Mouse (Mus musculus) MEL (cell line): ENCODE measurements around the gene Tbc1d23. TPM values are rescaled to one million over a fixed set of nuclear protein-coding genes. Genes with fewer than 3 reads are reported as not detected.

Experiments
- DNase-seq: peaks from one replicate; pipeline ENCODE4 v3.0.0; 2011; ENCODE audit warnings: low read depth, low spot score
- H3K27ac ChIP-seq: 2 replicates; pipeline ENCODE4 v1.5.1; 2012; ENCODE audit warnings: low read depth, mild to moderate bottlenecking, control low read depth, low read length, moderate library complexity; ENCODE audit not compliant: control insufficient read depth
- H3K27me3 ChIP-seq, 2 experiments: fragments of 150-350 bp in 1 of 2; sonication (generic) in 1 of 2; 2 replicates each; pipeline ENCODE4 v1.6.1; 2012; ENCODE audit warnings: low read length in 2 of 2, mild to moderate bottlenecking in 2 of 2, improper control_type of control experiment in 1 of 2, moderate library complexity in 1 of 2; ENCODE audit not compliant: insufficient read depth in 2 of 2, control insufficient read depth in 1 of 2
- H3K36me3 ChIP-seq, 2 experiments: 2 replicates each; pipeline ENCODE4 v1.6.1; 2012 to 2014; ENCODE audit warnings: low read length in 2 of 2, improper control_type of control experiment in 1 of 2, inconsistent platforms in 1 of 2, mild to moderate bottlenecking in 1 of 2; ENCODE audit not compliant: insufficient read depth in 2 of 2, control insufficient read depth in 1 of 2
- H3K4me1 ChIP-seq, 2 experiments: fragments of 150-350 bp in 1 of 2; sonication (generic) in 1 of 2; 2 replicates each; pipeline ENCODE4 v1.6.1; 2012; ENCODE audit warnings: low read length in 2 of 2, improper control_type of control experiment in 1 of 2, mild to moderate bottlenecking in 1 of 2; ENCODE audit not compliant: insufficient read depth in 2 of 2, control insufficient read depth in 1 of 2
- H3K4me3 ChIP-seq, 2 experiments: fragments of 150-350 bp in 1 of 2; sonication (generic) in 1 of 2; 2 replicates each; pipeline ENCODE4 v1.5.1; 2012; ENCODE audit warnings: low read depth in 2 of 2, low read length in 2 of 2, mild to moderate bottlenecking in 2 of 2, moderate library complexity in 2 of 2, control low read depth in 1 of 2, improper control_type of control experiment in 1 of 2; ENCODE audit not compliant: control insufficient read depth in 1 of 2, insufficient read depth in 1 of 2
- H3K79me2 ChIP-seq: 2 replicates; pipeline ENCODE4 v1.6.1; 2012; ENCODE audit warnings: mild to moderate bottlenecking, low read length, moderate library complexity; ENCODE audit not compliant: control insufficient read depth, poor library complexity, insufficient read depth
- H3K9ac ChIP-seq: 2 replicates; pipeline ENCODE4 v1.6.1; 2012; ENCODE audit warnings: low read depth, mild to moderate bottlenecking, control low read depth, low read length, moderate library complexity; ENCODE audit not compliant: control insufficient read depth, poor library complexity, severe bottlenecking
- H3K9me3 ChIP-seq: fragments of 150-350 bp; sonication (generic); replicated peaks from 2 replicates; pipeline ENCODE4 v1.6.1; 2012; ENCODE audit warnings: mild to moderate bottlenecking, low read length, improper control_type of control experiment, moderate library complexity; ENCODE audit not compliant: insufficient read depth
- BHLHE40 ChIP-seq: IDR thresholded peaks from 2 replicates; pipeline ENCODE4 v1.6.1; 2012; ENCODE audit warnings: low read depth, mild to moderate bottlenecking, inconsistent platforms, low read length, improper control_type of control experiment, borderline replicate concordance
- CHD1 ChIP-seq: IDR thresholded peaks from 2 replicates; pipeline ENCODE4 v1.6.1; 2012; ENCODE audit warnings: low read depth, mild to moderate bottlenecking, inconsistent platforms, low read length, improper control_type of control experiment
- CTCF ChIP-seq, 3 experiments: IDR thresholded peaks in 2 of 3; conservative IDR thresholded peaks in 1 of 3; 2 replicates each; pipeline ENCODE4 v1.5.1; 2011 to 2012; ENCODE audit warnings: low read length in 3 of 3, low read depth in 2 of 3, mild to moderate bottlenecking in 2 of 3, improper control_type of control experiment in 1 of 3, inconsistent platforms in 1 of 3, mixed read lengths in 1 of 3, moderate library complexity in 1 of 3; ENCODE audit not compliant: control insufficient read depth in 1 of 3, insufficient read depth in 1 of 3, poor library complexity in 1 of 3, severe bottlenecking in 1 of 3
- E2F4 ChIP-seq: IDR thresholded peaks from 2 replicates; pipeline ENCODE4 v1.6.1; 2011; ENCODE audit warnings: low read depth, low read length, improper control_type of control experiment, borderline replicate concordance
- ELF1 ChIP-seq: IDR thresholded peaks from 2 replicates; pipeline ENCODE4 v1.6.1; 2014; ENCODE audit warnings: low read depth, mild to moderate bottlenecking, inconsistent platforms, low read length, improper control_type of control experiment, moderate library complexity
- EP300 ChIP-seq, 2 experiments: IDR thresholded peaks; 2 replicates each; pipeline ENCODE4 v1.6.1; 2011; ENCODE audit warnings: improper control_type of control experiment in 2 of 2, low read length in 2 of 2, low read depth in 1 of 2, mild to moderate bottlenecking in 1 of 2
- ETS1 ChIP-seq: IDR thresholded peaks from 2 replicates; pipeline ENCODE4 v1.6.1; 2012; ENCODE audit warnings: low read depth, mild to moderate bottlenecking, inconsistent platforms, low read length, improper control_type of control experiment, moderate library complexity
- GABPA ChIP-seq: IDR thresholded peaks from 2 replicates; pipeline ENCODE4 v1.6.1; 2012; ENCODE audit warnings: low read depth, mild to moderate bottlenecking, inconsistent platforms, low read length, improper control_type of control experiment, moderate library complexity
- GATA1 ChIP-seq: IDR thresholded peaks from 2 replicates; pipeline ENCODE4 v1.6.1; 2011; ENCODE audit warnings: low read depth, low read length, improper control_type of control experiment
- JUND ChIP-seq: IDR thresholded peaks from 2 replicates; pipeline ENCODE4 v1.6.1; 2011; ENCODE audit warnings: low read depth, mild to moderate bottlenecking, improper control_type of control experiment, low read length
- KAT2A ChIP-seq: conservative IDR thresholded peaks from 2 replicates; pipeline ENCODE4 v1.6.1; 2012; ENCODE audit warnings: low read depth, low read length, improper control_type of control experiment, inconsistent platforms
- MAX ChIP-seq: IDR thresholded peaks from 2 replicates; pipeline ENCODE4 v1.6.1; 2011; ENCODE audit warnings: low read length, improper control_type of control experiment
- MAZ ChIP-seq: IDR thresholded peaks from 2 replicates; pipeline ENCODE4 v1.6.1; 2012; ENCODE audit warnings: low read depth, mild to moderate bottlenecking, inconsistent platforms, low read length, improper control_type of control experiment
- MXI1 ChIP-seq: IDR thresholded peaks from 2 replicates; pipeline ENCODE4 v1.6.1; 2011; ENCODE audit warnings: mild to moderate bottlenecking, low read depth, low read length, improper control_type of control experiment
- MYC ChIP-seq: IDR thresholded peaks from 2 replicates; pipeline ENCODE4 v1.6.1; 2011; ENCODE audit warnings: low read depth, mild to moderate bottlenecking, low read length, improper control_type of control experiment, moderate library complexity
- NELFE ChIP-seq: IDR thresholded peaks from 2 replicates; pipeline ENCODE4 v1.6.1; 2011; ENCODE audit warnings: low read depth, low read length, improper control_type of control experiment
- NRF1 ChIP-seq: IDR thresholded peaks from 2 replicates; pipeline ENCODE4 v1.6.1; 2014; ENCODE audit warnings: low read depth, mild to moderate bottlenecking, inconsistent platforms, low read length, improper control_type of control experiment, moderate library complexity; ENCODE audit not compliant: poor library complexity, insufficient read depth, severe bottlenecking
- POLR2AphosphoS2 ChIP-seq: IDR thresholded peaks from 2 replicates; pipeline ENCODE4 v1.6.1; 2011; ENCODE audit warnings: low read length, improper control_type of control experiment
- RAD21 ChIP-seq: IDR thresholded peaks from 2 replicates; pipeline ENCODE4 v1.6.1; 2011; ENCODE audit warnings: mild to moderate bottlenecking, low read depth, low read length, improper control_type of control experiment
- RCOR1 ChIP-seq: IDR thresholded peaks from 2 replicates; pipeline ENCODE4 v1.6.1; 2012; ENCODE audit warnings: low read depth, mild to moderate bottlenecking, inconsistent platforms, low read length, improper control_type of control experiment
- TAL1 ChIP-seq: IDR thresholded peaks from 2 replicates; pipeline ENCODE4 v1.6.1; 2012; ENCODE audit warnings: mild to moderate bottlenecking, inconsistent platforms, low read length, moderate library complexity, mixed read lengths
- TBP ChIP-seq: IDR thresholded peaks from 2 replicates; pipeline ENCODE4 v1.8.0; 2011; ENCODE audit warnings: low read depth, low read length, improper control_type of control experiment
- TCF12 ChIP-seq: IDR thresholded peaks from 2 replicates; pipeline ENCODE4 v1.6.1; 2014; ENCODE audit warnings: low read depth, mild to moderate bottlenecking, inconsistent platforms, low read length, improper control_type of control experiment, moderate library complexity
- UBTF ChIP-seq: IDR thresholded peaks from 2 replicates; pipeline ENCODE4 v1.6.1; 2012; ENCODE audit warnings: low read depth, mild to moderate bottlenecking, inconsistent platforms, low read length, improper control_type of control experiment, moderate library complexity, borderline replicate concordance; ENCODE audit not compliant: insufficient read depth
- USF1 ChIP-seq: IDR thresholded peaks from 2 replicates; pipeline ENCODE4 v1.6.1; 2014; ENCODE audit warnings: low read depth, mild to moderate bottlenecking, inconsistent platforms, low read length, improper control_type of control experiment, moderate library complexity
- USF2 ChIP-seq, 2 experiments: IDR thresholded peaks; 2 replicates each; pipeline ENCODE4 v1.6.1; 2011 to 2012; ENCODE audit warnings: improper control_type of control experiment in 2 of 2, low read length in 2 of 2, borderline replicate concordance in 1 of 2, inconsistent platforms in 1 of 2, low read depth in 1 of 2, mild to moderate bottlenecking in 1 of 2; ENCODE audit not compliant: insufficient read depth in 1 of 2
- ZC3H11A ChIP-seq: IDR thresholded peaks from 2 replicates; pipeline ENCODE4 v1.6.1; 2012; ENCODE audit warnings: low read depth, mild to moderate bottlenecking, inconsistent platforms, low read length, improper control_type of control experiment
- ZKSCAN1 ChIP-seq: IDR thresholded peaks from 2 replicates; pipeline ENCODE4 v1.6.1; 2012; ENCODE audit warnings: low read depth, mild to moderate bottlenecking, inconsistent platforms, low read length, improper control_type of control experiment, moderate library complexity
- ZNF384 ChIP-seq: IDR thresholded peaks from 2 replicates; pipeline ENCODE4 v1.6.1; 2012; ENCODE audit warnings: low read depth, mild to moderate bottlenecking, inconsistent platforms, low read length, improper control_type of control experiment
- polyA plus RNA-seq, 2 experiments: library from polyadenylated mRNA; stranded (reverse) in 1 of 2; unstranded in 1 of 2; fragments of >175 nt in 1 of 2; fragments of >200 nt in 1 of 2; gene quantifications; 2 replicates each; pipeline versions ENCODE4 v1.2.1 to v1.2.4; 2012; ENCODE audit warnings: low replicate concordance in 2 of 2, low read depth in 1 of 2; ENCODE audit not compliant: insufficient read length in 2 of 2, insufficient read depth in 1 of 2, missing spikeins in 1 of 2
- total RNA-seq: library from RNA; depleted of rRNA; stranded (reverse); fragments of 300-350 nt; gene quantifications from 2 replicates; pipeline ENCODE4 v1.2.3, GENCODE M21; 2012

Gene Tbc1d23
- total and polyA plus RNA-seq, 3 experiments = 16.9 to 18.1 TPM; not detected in 1

DNA sequence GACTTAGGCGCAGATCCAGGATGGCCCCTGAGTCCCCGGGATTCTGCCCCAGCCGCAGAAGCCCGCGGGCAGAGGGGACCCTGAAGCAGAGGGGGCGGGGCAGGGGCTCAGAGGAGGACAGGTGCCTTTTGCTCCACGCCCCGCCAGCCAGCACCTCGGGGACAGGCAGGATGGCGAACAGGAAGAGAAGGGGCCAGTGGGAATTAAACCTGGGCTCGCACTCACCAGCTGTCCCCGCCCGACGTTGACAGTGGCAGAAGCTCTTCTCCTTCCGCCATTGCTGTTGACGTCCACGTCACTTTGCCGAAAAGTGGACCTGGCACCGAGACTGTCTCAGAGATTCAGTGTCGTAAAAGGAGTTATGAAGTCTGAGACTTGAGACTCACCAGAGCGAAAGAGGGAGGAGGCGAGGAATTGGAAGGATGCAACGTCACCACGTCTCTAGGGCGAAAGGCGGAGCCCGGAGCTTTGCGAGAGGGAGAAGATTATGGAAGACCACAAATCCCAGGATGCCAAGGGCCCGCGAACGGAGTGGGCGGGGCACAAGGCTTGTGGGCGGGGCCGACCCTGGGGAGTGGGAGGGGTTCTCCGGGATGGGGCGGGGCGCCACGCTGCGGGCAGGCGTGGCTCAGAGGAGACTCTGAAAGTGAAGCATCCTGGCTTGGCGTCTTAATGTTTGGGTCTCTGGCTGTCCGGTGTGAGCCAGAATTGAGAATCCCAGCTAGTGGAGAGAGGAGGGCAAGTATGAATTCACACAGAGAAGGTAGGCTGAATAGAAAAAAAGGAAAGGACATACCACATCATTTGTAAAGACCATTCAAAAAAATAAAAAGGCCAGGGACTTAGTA, at the start of gene Tbc1d23 (continued):
- TF ChIP-seq RAD21 (no peak), CHD1 (no peak), ELF1 (peak; percentile 89), BHLHE40 (no peak), MAZ (peak; percentile 65; the same call in 1 of the 2 replicates)

GRCm38 (mm10) chr16:57280221-57281217, 49.2 kb upstream of the Tbc1d23 start:
- Histone ChIP-seq H3K79me2 (peaks cover 6% of the 10 kb centered on the region; the same call in 1 of the 2 replicates), H3K27ac (peak overlapping the region; percentile 98), H3K27me3 (no peaks in the 10 kb centered on the region), H3K4me1 (peaks cover 0 to 15% of the 10 kb centered on the region in 2 experiments; a peak in 3 of 4 replicates), H3K9ac (peak overlapping the region; percentile 92), H3K9me3 (no peaks in the 10 kb centered on the region), H3K36me3 (peaks cover 0 to 13% of the 10 kb centered on the region in 2 experiments; a peak in 2 of 4 replicates), H3K4me3 (peak overlapping the region; percentile 55 to 61)
- peak; percentile 96 for DNase-seq
- TF ChIP-seq ELF1 (no peak; the same call in 1 of the 2 replicates), TBP (peak; percentile 87), E2F4 (no peak), BHLHE40 (no peak), EP300 (IDR thresholded peaks at IDR 0.05; ENCODE audit: low read depth in 1 of 2, low read length in 2 of 2) (peak in 1 of 2 experiments; percentile 2; a peak in 2 of 4 replicates), NRF1 (peak; percentile 91), MYC (peak; percentile 98), USF2 (IDR thresholded peaks at IDR 0.05; ENCODE audit: borderline replicate concordance in 1 of 2, insufficient read depth in 1 of 2, low read depth in 1 of 2, low read length in 2 of 2) (no peak), MAX (peak; percentile 95), KAT2A (no peak), RAD21 (no peak), NELFE (peak; percentile 74), ZKSCAN1 (no peak), POLR2AphosphoS2 (peak; percentile 93), ETS1 (peak; percentile 6; the same call in 1 of the 2 replicates), GABPA (no peak), MAZ (no peak), UBTF (no peak), TAL1 (no peak), TCF12 (no peak), MXI1 (peak; percentile 63; the same call in 1 of the 2 replicates), ZNF384 (peak; percentile 54), GATA1 (no peak), ZC3H11A (no peak), CTCF (IDR thresholded peaks at IDR 0.05 in 2 of 3, conservative IDR thresholded peaks at IDR 0.05 in 1 of 3; ENCODE audit: control insufficient read depth in 1 of 3, insufficient read depth in 1 of 3, low read depth in 2 of 3, low read length in 3 of 3, poor library complexity in 1 of 3, severe bottlenecking in 1 of 3) (no peak), JUND (no peak), RCOR1 (no peak), USF1 (peak; percentile 66; the same call in 1 of the 2 replicates)
